Mouse (Mus musculus) limb, embryonic 11.5 days (tissue): ENCODE measurements at regions not wholly inside any gene's neighbourhood (a gene's known extent, or its start where the extent isn't known, plus 50 kb on each side); places are given as distances from the start of the nearest gene placed in this dataset.
A peak's percentile ranks its signal among the peaks of the same experiment; 100 is the strongest.

ENCODE experiments used
- ATAC-seq: fragments of 200-750 bp; cut with Nextera tagmentation; 2 replicates; pipeline ENCODE4 v1.8.0; 2017; ENCODE audit warnings: low read depth; ENCODE audit not compliant: insufficient number of reproducible peaks, low FRiP score, low TSS enrichment
- DNase-seq: peaks from one replicate; pipeline ENCODE4 v3.0.0-alpha.2; 2015; ENCODE audit warnings: low spot score
- H3K27ac ChIP-seq: fragments of 300-500 bp; sonication (generic); replicated peaks from 2 replicates; pipeline ENCODE4 v1.5.1; 2014; ENCODE audit warnings: low read depth, mild to moderate bottlenecking, low read length
- H3K27me3 ChIP-seq: fragments of 300-500 bp; sonication (generic); 2 replicates; pipeline ENCODE4 v1.6.1; 2014; ENCODE audit warnings: mild to moderate bottlenecking, low read length, mixed read lengths; ENCODE audit not compliant: control insufficient read depth, insufficient read depth
- H3K36me3 ChIP-seq: fragments of 300-500 bp; sonication (generic); 2 replicates; pipeline ENCODE4 v1.6.1; 2014; ENCODE audit warnings: mild to moderate bottlenecking, low read length, moderate library complexity, mixed read lengths; ENCODE audit not compliant: control insufficient read depth, insufficient read depth
- H3K4me1 ChIP-seq: fragments of 300-500 bp; sonication (generic); 2 replicates; pipeline ENCODE4 v1.6.1; 2014; ENCODE audit warnings: low read length, mixed read lengths; ENCODE audit not compliant: control insufficient read depth, insufficient read depth
- H3K4me2 ChIP-seq: fragments of 300-500 bp; sonication (generic); 2 replicates; pipeline ENCODE4 v1.6.1; 2014; ENCODE audit warnings: low read depth, mild to moderate bottlenecking, moderate library complexity; ENCODE audit not compliant: severe bottlenecking
- H3K4me3 ChIP-seq: fragments of 300-500 bp; sonication (generic); 2 replicates; pipeline ENCODE4 v1.5.1; 2014; ENCODE audit warnings: low read depth, low read length
- H3K9ac ChIP-seq: fragments of 300-500 bp; sonication (generic); 2 replicates; pipeline ENCODE4 v1.6.1; 2014; ENCODE audit warnings: mild to moderate bottlenecking, low read length
- H3K9me3 ChIP-seq: fragments of 300-500 bp; sonication (generic); 2 replicates; pipeline ENCODE4 v1.6.1; 2016; ENCODE audit warnings: low read length; ENCODE audit not compliant: control insufficient read depth
- WGBS: fragments of 180-500 bp; shearing (Covaris S2); extraction: QIAGEN DNeasy Blood & Tissue Kit; methylation state at CpG from one replicate; pipeline ENCODE4 v1.1.7; 2014; 5-methylcytosine and 5-hydroxymethylcytosine counted together

DNA sequence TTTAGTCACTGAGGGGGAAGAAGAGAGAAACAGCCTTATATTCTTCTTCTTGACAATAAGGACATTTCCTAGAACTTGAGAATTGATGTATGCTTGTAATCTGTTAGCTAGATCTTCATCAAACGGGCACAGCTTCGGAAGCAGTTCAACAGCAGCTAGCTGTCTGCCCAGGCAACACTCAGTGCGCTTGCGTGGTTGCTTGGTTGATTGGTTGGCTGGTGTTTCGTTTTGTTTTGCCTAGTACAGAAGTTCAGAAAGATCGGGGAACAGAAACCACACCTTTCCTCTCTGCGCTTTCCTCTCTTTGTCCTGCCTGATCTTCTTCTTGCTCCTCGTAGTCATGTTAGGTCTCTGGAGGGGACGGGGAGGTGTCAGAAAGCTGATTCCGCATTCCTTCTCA lies 212.2 kb upstream of the Pmfbp1 start:
- Histone ChIP-seq H3K27me3 (no peaks in the 10 kb centered on the region), H3K4me1 (no peaks in the 10 kb centered on the region), H3K4me2 (no peak overlapping the region), H3K27ac (no peak overlapping the region), H3K36me3 (no peaks in the 10 kb centered on the region), H3K9me3 (no peaks in the 10 kb centered on the region), H3K9ac (no peak overlapping the region), H3K4me3 (no peak overlapping the region)
- DNase-seq (no peak), ATAC-seq (no peak)
- WGBS, result 81% methylated on average over 10 of the region's 10 CpGs

DNA sequence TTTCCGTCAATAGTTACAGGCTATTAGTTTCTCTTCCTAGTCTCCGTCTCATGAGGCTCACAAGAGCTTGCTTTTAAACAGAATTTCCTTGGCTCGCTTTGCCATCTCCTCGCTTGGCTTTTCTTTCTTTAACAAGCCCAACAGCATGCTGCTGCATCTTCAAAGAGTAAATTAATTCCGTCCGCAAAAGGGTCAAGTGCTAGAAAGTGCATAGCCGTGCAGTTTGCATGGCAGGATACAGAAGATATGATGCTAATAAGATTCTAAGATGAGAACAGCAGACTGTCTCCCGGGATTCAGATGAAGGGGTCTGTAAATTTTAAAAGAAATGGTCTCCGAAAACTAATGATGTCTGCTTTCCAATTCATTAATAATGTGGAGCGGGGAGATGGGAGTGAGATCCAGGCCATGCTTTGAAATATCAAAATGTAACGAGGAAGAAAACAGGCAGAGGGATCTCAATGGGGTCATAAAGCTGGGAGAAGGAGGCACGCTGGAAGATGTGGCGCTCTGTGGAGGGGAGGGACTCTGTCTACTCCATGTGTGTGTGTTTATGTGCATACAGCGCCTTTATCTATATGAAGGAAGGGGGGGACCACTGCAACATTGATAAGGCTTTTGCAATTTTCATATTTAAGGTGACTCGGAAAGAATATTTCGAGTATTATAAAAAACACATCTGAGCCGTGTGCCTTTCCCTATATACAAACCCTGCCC lies 183.0 kb upstream of the Pmfbp1 start:
- H3K4me3 ChIP-seq, result no peak overlapping the region
- ATAC-seq (no peak), DNase-seq (no peak)
- peaks cover 17% of the 10 kb centered on the region for H3K4me1 ChIP-seq
- H3K9me3 ChIP-seq, result no peaks in the 10 kb centered on the region
- H3K27ac ChIP-seq, result no peak overlapping the region
- H3K4me2 ChIP-seq, result no peak overlapping the region
- H3K27me3 ChIP-seq, result no peaks in the 10 kb centered on the region
- 48% methylated on average over 17 of the region's 17 CpGs for WGBS
- no peak overlapping the region for H3K9ac ChIP-seq
- H3K36me3 ChIP-seq, result no peaks in the 10 kb centered on the region

DNA sequence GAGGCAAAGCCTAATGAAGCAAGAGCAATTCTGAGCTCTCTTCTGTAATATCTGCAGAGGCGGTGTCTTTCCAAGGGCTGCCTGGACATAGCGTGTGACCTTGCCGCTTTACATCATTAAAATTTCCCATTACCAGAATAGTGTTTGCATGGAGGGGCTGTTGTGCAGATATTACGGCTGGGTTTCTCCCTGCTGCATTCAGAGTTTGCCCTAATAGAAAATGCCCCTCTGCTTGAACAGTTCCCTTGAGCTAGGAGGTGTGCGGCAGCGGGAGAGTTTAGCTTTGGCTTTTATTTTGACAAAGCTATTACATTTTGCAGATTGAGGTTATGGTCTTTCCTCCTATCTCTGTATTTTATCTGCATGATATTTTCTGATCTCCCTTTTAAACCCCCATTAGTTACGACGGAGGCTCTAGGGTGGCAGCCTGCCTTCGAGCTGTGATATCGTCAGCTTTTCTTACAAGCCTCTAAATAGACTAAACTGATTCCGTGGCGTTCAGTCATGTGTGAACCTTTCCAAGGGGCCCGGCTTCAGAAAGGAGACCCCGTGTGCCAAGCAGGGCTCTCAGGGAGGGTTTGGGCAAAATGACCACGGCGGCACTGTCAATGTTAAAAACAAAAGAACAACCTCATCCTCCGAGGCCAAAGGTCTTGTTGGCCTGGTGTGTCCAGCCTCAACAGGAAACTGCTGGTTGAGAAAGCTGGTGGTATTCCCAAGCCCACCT lies 182.2 kb upstream of the Pmfbp1 start:
- H3K27me3 ChIP-seq, result no peaks in the 10 kb centered on the region
- 49% methylated on average over 17 of the region's 17 CpGs for WGBS
- peaks cover 17% of the 10 kb centered on the region for H3K4me1 ChIP-seq
- no peaks in the 10 kb centered on the region for H3K36me3 ChIP-seq
- no peaks in the 10 kb centered on the region for H3K9me3 ChIP-seq
- H3K4me2 ChIP-seq, result no peak overlapping the region
- no peak overlapping the region for H3K4me3 ChIP-seq
- no peak overlapping the region for H3K9ac ChIP-seq
- no peak overlapping the region for H3K27ac ChIP-seq
- no peak for ATAC-seq
- DNase-seq, result no peak

DNA sequence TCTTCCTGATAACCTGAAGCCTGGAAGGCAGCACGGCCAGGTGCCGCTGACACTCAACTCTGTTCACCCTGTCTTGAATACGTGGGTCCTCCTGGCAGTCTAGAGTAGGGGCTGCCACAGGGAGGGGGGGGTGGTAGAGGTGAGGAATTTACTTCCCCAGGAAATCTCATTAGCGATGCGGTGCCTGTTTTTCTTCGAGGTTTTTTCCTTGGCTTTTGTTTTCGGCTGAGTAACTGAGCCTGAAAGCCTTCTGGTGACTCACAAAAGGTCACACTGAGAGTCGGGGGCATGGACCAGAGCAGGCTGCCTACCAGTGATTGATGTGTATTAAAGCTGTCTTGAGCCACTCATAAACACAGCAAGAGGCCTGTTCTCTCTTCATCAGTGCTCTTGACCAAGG lies 181.1 kb upstream of the Pmfbp1 start:
- no peak overlapping the region for H3K9ac ChIP-seq
- H3K4me2 ChIP-seq, result no peak overlapping the region
- no peak overlapping the region for H3K27ac ChIP-seq
- no peaks in the 10 kb centered on the region for H3K36me3 ChIP-seq
- peaks cover 17% of the 10 kb centered on the region for H3K4me1 ChIP-seq
- WGBS, result 3% methylated on average over 8 of the region's 8 CpGs
- H3K4me3 ChIP-seq, result no peak overlapping the region
- 0 out of 2 replicates have a peak, but pooled peaks have one; percentile 39 for ATAC-seq
- no peaks in the 10 kb centered on the region for H3K9me3 ChIP-seq
- DNase-seq, result peak; percentile 64
- no peaks in the 10 kb centered on the region for H3K27me3 ChIP-seq

DNA sequence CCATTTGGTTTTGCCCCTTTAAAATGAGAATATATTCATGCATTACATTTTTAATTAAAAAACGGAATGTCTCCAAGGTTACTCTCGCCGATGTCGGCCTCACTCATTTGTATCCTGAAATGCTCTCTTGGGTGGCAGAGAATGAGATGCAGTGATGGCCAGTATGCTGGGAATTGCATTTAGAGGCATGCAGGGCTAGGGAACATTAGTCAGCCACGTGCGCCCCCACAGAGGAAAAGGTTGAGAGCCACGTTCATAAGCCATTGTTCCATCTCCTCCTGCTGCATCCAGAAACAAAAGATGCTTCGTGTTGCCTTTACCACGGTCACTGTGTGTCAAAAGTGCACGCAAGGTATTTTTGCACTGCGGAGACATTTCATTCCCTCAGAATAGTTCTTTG lies 172.9 kb upstream of the Pmfbp1 start:
- DNase-seq (no peak), ATAC-seq (no peak)
- H3K27me3 ChIP-seq, result no peaks in the 10 kb centered on the region
- H3K4me3 ChIP-seq, result no peak overlapping the region
- H3K9ac ChIP-seq, result no peak overlapping the region
- no peaks in the 10 kb centered on the region for H3K9me3 ChIP-seq
- no peak overlapping the region for H3K4me2 ChIP-seq
- H3K4me1 ChIP-seq, result no peaks in the 10 kb centered on the region
- WGBS, result 89% methylated on average over 11 of the region's 11 CpGs
- no peak overlapping the region for H3K27ac ChIP-seq
- H3K36me3 ChIP-seq, result no peaks in the 10 kb centered on the region

DNA sequence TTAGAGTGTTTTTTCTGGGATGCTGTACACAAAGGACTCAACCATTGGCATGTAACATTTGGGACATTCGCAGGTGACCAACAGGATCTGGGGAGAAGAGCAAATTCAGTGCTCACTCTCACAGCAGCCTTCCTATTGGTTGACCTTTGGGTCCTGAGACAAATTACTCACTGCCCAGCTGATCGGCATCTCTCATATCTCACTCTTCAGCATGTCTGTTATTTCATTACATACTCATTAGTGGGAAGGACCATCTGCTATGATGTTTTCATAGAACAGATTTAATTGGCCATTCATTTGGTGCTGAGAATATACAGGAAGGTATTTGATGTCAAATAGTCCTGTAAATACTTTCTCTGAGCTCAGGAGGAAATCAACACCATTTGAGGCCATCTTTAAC lies 170.5 kb upstream of the Pmfbp1 start:
- Histone ChIP-seq H3K9ac (no peak overlapping the region), H3K27me3 (no peaks in the 10 kb centered on the region), H3K4me3 (no peak overlapping the region), H3K27ac (no peak overlapping the region), H3K4me2 (no peak overlapping the region), H3K9me3 (no peaks in the 10 kb centered on the region), H3K36me3 (no peaks in the 10 kb centered on the region), H3K4me1 (no peaks in the 10 kb centered on the region)
- DNase-seq (no peak), ATAC-seq (no peak)
- 84% methylated on average over 2 of the region's 2 CpGs for WGBS

DNA sequence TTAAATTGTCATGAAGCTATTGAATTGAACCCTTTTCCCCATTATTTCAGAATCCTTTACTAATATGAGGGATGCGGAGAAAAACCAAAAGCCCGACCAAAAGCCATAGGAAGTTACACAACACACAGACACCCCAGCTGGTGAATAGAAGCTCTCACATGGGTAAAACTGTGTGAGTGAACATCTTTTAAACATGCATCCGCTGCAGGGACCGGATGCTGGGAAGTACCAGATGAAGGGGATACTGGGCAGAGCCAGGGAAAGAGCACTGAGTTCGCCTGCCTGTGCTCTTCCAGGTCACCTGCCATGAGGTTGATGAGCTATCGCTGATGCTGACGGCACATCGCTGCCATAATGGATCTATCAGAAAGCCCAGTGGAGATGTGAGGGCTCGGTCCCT lies 169.6 kb upstream of the Pmfbp1 start:
- ATAC-seq, result no peak
- Histone ChIP-seq H3K27ac (no peak overlapping the region), H3K4me1 (no peaks in the 10 kb centered on the region), H3K9me3 (no peaks in the 10 kb centered on the region), H3K4me2 (no peak overlapping the region), H3K4me3 (no peak overlapping the region), H3K36me3 (no peaks in the 10 kb centered on the region), H3K9ac (no peak overlapping the region), H3K27me3 (no peaks in the 10 kb centered on the region)
- no peak for DNase-seq
- 89% methylated on average over 9 of the region's 9 CpGs for WGBS

DNA sequence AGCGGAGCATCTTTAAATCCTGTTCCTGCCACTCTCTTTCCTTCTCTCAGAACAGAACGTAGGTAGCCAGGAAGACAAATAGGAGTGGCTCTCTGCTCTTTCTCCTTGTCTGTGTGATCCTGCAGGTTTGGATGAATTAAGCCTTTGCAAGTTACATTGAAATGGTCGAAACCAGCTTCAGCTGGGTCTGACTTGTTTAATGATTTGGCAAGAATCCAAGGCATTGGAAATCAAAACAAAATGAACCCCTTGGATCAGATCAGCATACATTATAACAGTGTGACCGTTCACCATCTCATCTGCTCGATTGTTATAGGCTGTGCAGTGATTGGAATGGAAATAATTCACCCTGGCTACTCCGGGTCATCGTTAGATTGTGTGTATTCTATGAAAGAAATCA lies 157.6 kb upstream of the Pmfbp1 start:
- no peak for ATAC-seq
- H3K36me3 ChIP-seq, result no peaks in the 10 kb centered on the region
- no peak overlapping the region for H3K4me2 ChIP-seq
- 82% methylated on average over 7 of the region's 7 CpGs for WGBS
- no peak for DNase-seq
- H3K4me1 ChIP-seq, result no peaks in the 10 kb centered on the region
- no peaks in the 10 kb centered on the region for H3K27me3 ChIP-seq
- no peak overlapping the region for H3K4me3 ChIP-seq
- H3K9ac ChIP-seq, result no peak overlapping the region
- H3K27ac ChIP-seq, result no peak overlapping the region
- H3K9me3 ChIP-seq, result no peaks in the 10 kb centered on the region
